Mouse (Mus musculus) embryonic facial prominence, embryonic 11.5 days (tissue): Measurements from ENCODE around the gene Cdc42se2. TPM values are rescaled to one million over a fixed set of nuclear protein-coding genes. Genes with fewer than 3 reads are reported as not detected.
A peak's percentile ranks its signal among the peaks of the same experiment; 100 is the strongest.

ENCODE experiments used
- ATAC-seq: fragments of 200-750 bp; cut with Nextera tagmentation; replicated peaks from 2 replicates; pipeline ENCODE4 v1.8.0; 2017; ENCODE audit warnings: low read depth; ENCODE audit not compliant: insufficient number of reproducible peaks, low FRiP score, low TSS enrichment
- DNase-seq: peaks from one replicate; pipeline ENCODE4 v3.0.0-alpha.2; 2015; ENCODE audit warnings: low spot score
- H3K27ac ChIP-seq: fragments of 300-500 bp; sonication (generic); replicated peaks from 2 replicates; pipeline ENCODE4 v1.5.1; 2014; ENCODE audit warnings: mild to moderate bottlenecking, low read depth, low read length, control low read depth
- H3K27me3 ChIP-seq: fragments of 300-500 bp; sonication (generic); 2 replicates; pipeline ENCODE4 v1.6.1; 2014; ENCODE audit warnings: mild to moderate bottlenecking, low read length, moderate library complexity, mixed read lengths; ENCODE audit not compliant: control insufficient read depth, insufficient read depth
- H3K36me3 ChIP-seq: fragments of 300-500 bp; sonication (generic); replicated peaks from 2 replicates; pipeline ENCODE4 v1.6.1; 2014; ENCODE audit warnings: low read depth, mild to moderate bottlenecking, low read length, moderate library complexity, mixed read lengths; ENCODE audit not compliant: control insufficient read depth, insufficient read depth
- H3K4me1 ChIP-seq: fragments of 300-500 bp; sonication (generic); 2 replicates; pipeline ENCODE4 v1.6.1; 2014; ENCODE audit warnings: low read length, mixed read lengths; ENCODE audit not compliant: control insufficient read depth, insufficient read depth
- H3K4me2 ChIP-seq: fragments of 300-500 bp; sonication (generic); 2 replicates; pipeline ENCODE4 v1.6.1; 2014; ENCODE audit warnings: low read depth, mild to moderate bottlenecking, control low read depth, low read length, moderate library complexity
- H3K4me3 ChIP-seq: fragments of 300-500 bp; sonication (generic); 2 replicates; pipeline ENCODE4 v1.5.1; 2014; ENCODE audit warnings: low read depth, low read length, control low read depth
- H3K9ac ChIP-seq: fragments of 300-500 bp; sonication (generic); replicated peaks from 2 replicates; pipeline ENCODE4 v1.6.1; 2014; ENCODE audit warnings: mild to moderate bottlenecking, control low read depth, low read length
- H3K9me3 ChIP-seq: fragments of 300-500 bp; sonication (generic); replicated peaks from 2 replicates; pipeline ENCODE4 v1.6.1; 2016; ENCODE audit warnings: mild to moderate bottlenecking, low read length, inconsistent platforms, mixed read lengths; ENCODE audit not compliant: control insufficient read depth
- WGBS: fragments of 180-500 bp; shearing (Covaris S2); extraction: QIAGEN DNeasy Blood & Tissue Kit; methylation state at CpG from one replicate; pipeline ENCODE4 v1.1.7; 2014; 5-methylcytosine and 5-hydroxymethylcytosine counted together
- polyA plus RNA-seq: library from polyadenylated mRNA; unstranded; fragments of >200 nt; fragmentation: Nextera tagmentation; extraction: Ambion mirVana; gene quantifications from 2 replicates; pipeline ENCODE4 v1.2.1, GENCODE M21; 2014

Cdc42se2 gene
- polyA plus RNA-seq, 1 experiment from 2014 or later = 150 TPM

GRCm38 (mm10) chr11:54817449-54817848 lies 30.0 kb upstream of the Cdc42se2 start:
- 81% methylated on average over 4 of the region's 4 CpGs for WGBS
- ATAC-seq = no peak
- no peak overlapping the region for H3K27ac ChIP-seq

GRCm38 (mm10) chr11:54815659-54816058 lies 28.2 kb upstream of the Cdc42se2 start:
- Histone ChIP-seq H3K4me1 (no peaks in the 10 kb centered on the region), H3K27ac (no peak overlapping the region), H3K9me3 (no peaks in the 10 kb centered on the region), H3K27me3 (no peaks in the 10 kb centered on the region), H3K9ac (no peak overlapping the region), H3K4me2 (no peak overlapping the region), H3K36me3 (no peaks in the 10 kb centered on the region), H3K4me3 (no peak overlapping the region)
- no peak for DNase-seq
- ATAC-seq = no peak

More at GRCm38 (mm10) chr11:54817449-54817848, 30.0 kb upstream of the Cdc42se2 start:
- H3K9ac ChIP-seq = no peak overlapping the region
- H3K27me3 ChIP-seq = no peaks in the 10 kb centered on the region
- no peaks in the 10 kb centered on the region for H3K4me1 ChIP-seq
- no peak overlapping the region for H3K4me2 ChIP-seq
- DNase-seq = no peak
- H3K9me3 ChIP-seq = no peaks in the 10 kb centered on the region
- H3K36me3 ChIP-seq = no peaks in the 10 kb centered on the region
- no peak overlapping the region for H3K4me3 ChIP-seq

GRCm38 (mm10) chr11:54812812-54813516 lies 25.5 kb upstream of the Cdc42se2 start:
- Histone ChIP-seq H3K9me3 (no peaks in the 10 kb centered on the region), H3K4me1 (no peaks in the 10 kb centered on the region), H3K27me3 (no peaks in the 10 kb centered on the region), H3K4me2 (no peak overlapping the region), H3K4me3 (no peak overlapping the region), H3K36me3 (no peaks in the 10 kb centered on the region), H3K27ac (no peak overlapping the region), H3K9ac (no peak overlapping the region)
- DNase-seq (peak; percentile 22), ATAC-seq (peak; percentile 52; the same call in 1 of the 2 replicates)
- WGBS = 59% methylated on average over 8 of the region's 8 CpGs

- DNase-seq (no peak), ATAC-seq (no peak)
- H3K36me3 ChIP-seq = no peaks in the 10 kb centered on the region
- H3K4me1 ChIP-seq = no peaks in the 10 kb centered on the region
- no peak overlapping the region for H3K4me3 ChIP-seq
- H3K4me2 ChIP-seq = no peak overlapping the region
- H3K27me3 ChIP-seq = no peaks in the 10 kb centered on the region
- H3K9ac ChIP-seq = no peak overlapping the region
- H3K9me3 ChIP-seq = no peaks in the 10 kb centered on the region
- no peak overlapping the region for H3K27ac ChIP-seq
- WGBS = 68% methylated on average over 4 of the region's 4 CpGs
Measured at GRCm38 (mm10) chr11:54812314-54812713, 24.8 kb upstream of the Cdc42se2 start.

GRCm38 (mm10) chr11:54811054-54811453 lies 23.6 kb upstream of the Cdc42se2 start:
- no peak overlapping the region for H3K4me2 ChIP-seq
- no peak for DNase-seq
- ATAC-seq = no peak
- H3K27ac ChIP-seq = no peak overlapping the region
- no peaks in the 10 kb centered on the region for H3K9me3 ChIP-seq
- H3K4me1 ChIP-seq = no peaks in the 10 kb centered on the region
- no peak overlapping the region for H3K9ac ChIP-seq
- no peak overlapping the region for H3K4me3 ChIP-seq
- WGBS = 66% methylated on average over 3 of the region's 3 CpGs
- H3K36me3 ChIP-seq = no peaks in the 10 kb centered on the region
- H3K27me3 ChIP-seq = no peaks in the 10 kb centered on the region

GRCm38 (mm10) chr11:54809582-54809981 lies 22.1 kb upstream of the Cdc42se2 start:
- no peak overlapping the region for H3K27ac ChIP-seq
- no peaks in the 10 kb centered on the region for H3K27me3 ChIP-seq
- no peaks in the 10 kb centered on the region for H3K9me3 ChIP-seq
- H3K36me3 ChIP-seq = no peaks in the 10 kb centered on the region
- H3K4me3 ChIP-seq = no peak overlapping the region
- DNase-seq (no peak), ATAC-seq (no peak)
- H3K4me1 ChIP-seq = no peaks in the 10 kb centered on the region
- no peak overlapping the region for H3K9ac ChIP-seq
- WGBS = 82% methylated on average over 5 of the region's 5 CpGs
- H3K4me2 ChIP-seq = no peak overlapping the region

GRCm38 (mm10) chr11:54808177-54808576 lies 20.7 kb upstream of the Cdc42se2 start:
- H3K36me3 ChIP-seq = no peaks in the 10 kb centered on the region
- WGBS = 74% methylated on average over 4 of the region's 4 CpGs
- no peaks in the 10 kb centered on the region for H3K4me1 ChIP-seq
- DNase-seq (no peak), ATAC-seq (no peak)
- H3K9ac ChIP-seq = no peak overlapping the region
- H3K4me2 ChIP-seq = no peak overlapping the region
- H3K27me3 ChIP-seq = no peaks in the 10 kb centered on the region
- H3K4me3 ChIP-seq = no peak overlapping the region
- H3K9me3 ChIP-seq = no peaks in the 10 kb centered on the region
- H3K27ac ChIP-seq = no peak overlapping the region

GRCm38 (mm10) chr11:54807669-54808068 lies 20.2 kb upstream of the Cdc42se2 start:
- ATAC-seq (no peak), DNase-seq (no peak)
- Histone ChIP-seq H3K9me3 (no peaks in the 10 kb centered on the region), H3K36me3 (no peaks in the 10 kb centered on the region), H3K27ac (no peak overlapping the region), H3K27me3 (no peaks in the 10 kb centered on the region), H3K4me2 (no peak overlapping the region), H3K9ac (no peak overlapping the region), H3K4me1 (no peaks in the 10 kb centered on the region), H3K4me3 (no peak overlapping the region)
- 84% methylated on average over 9 of the region's 9 CpGs for WGBS
